Mouse (Mus musculus) cerebellum, adult 9-10 months (tissue): ENCODE results near the gene Anapc11.
A peak's percentile ranks its signal among the peaks of the same experiment; 100 is the strongest.
"Not testable (repeated sequence)": the region's sequence is repeated elsewhere in the genome, so short reads cannot be mapped to it uniquely, and the experiment has no call there.

ENCODE experiments used
- DNase-seq: peaks from one replicate; pipeline ENCODE4 v3.0.0; 2022

The Anapc11 gene

GRCm38 (mm10) chr11:120598283-120598989, at the start of gene Anapc11, which contains the start of gene Alyref:
Gene Anapc11 (plus strand): TSS chr11:120598421.
Gene Alyref (minus strand): TSS chr11:120598365.
- DNase-seq: peak; percentile 89

GRCm38 (mm10) chr11:120548786-120549167, 49.4 kb upstream of the Anapc11 start:
- no peak for DNase-seq

GRCm38 (mm10) chr11:120549168-120549945, 48.9 kb upstream of the Anapc11 start, which contains the start of gene Mcrip1:
Gene Mcrip1 (minus strand): TSS chr11:120549727.
- peak; percentile 89 for DNase-seq

- DNase-seq: peak; percentile 54
Measured at GRCm38 (mm10) chr11:120549986-120550809, 48.0 kb upstream of the Anapc11 start.

- DNase-seq: no peak
Measured at GRCm38 (mm10) chr11:120550810-120551440, 47.3 kb upstream of the Anapc11 start, which contains the start of gene Ppp1r27. Gene Ppp1r27 (minus strand): TSS chr11:120551132.

- DNase-seq: no peak
Measured at GRCm38 (mm10) chr11:120552736-120553135, 45.5 kb upstream of the Anapc11 start.

GRCm38 (mm10) chr11:120554834-120555233, 43.4 kb upstream of the Anapc11 start:
- DNase-seq: no peak

GRCm38 (mm10) chr11:120555260-120555659, 43.0 kb upstream of the Anapc11 start:
- no peak for DNase-seq

GRCm38 (mm10) chr11:120558843-120559242, 39.4 kb upstream of the Anapc11 start:
- DNase-seq: not testable (repeated sequence)

- DNase-seq: no peak
Measured at GRCm38 (mm10) chr11:120560952-120561728, 37.1 kb upstream of the Anapc11 start.

GRCm38 (mm10) chr11:120562949-120563348, 35.3 kb upstream of the Anapc11 start:
- no peak for DNase-seq

- DNase-seq: no peak
Measured at GRCm38 (mm10) chr11:120565114-120565513, 33.1 kb upstream of the Anapc11 start.

- no peak for DNase-seq
Measured at GRCm38 (mm10) chr11:120568324-120568723, 29.9 kb upstream of the Anapc11 start.

GRCm38 (mm10) chr11:120571122-120571521, 27.1 kb upstream of the Anapc11 start:
- peak; percentile 47 for DNase-seq

GRCm38 (mm10) chr11:120571754-120572416, 26.3 kb upstream of the Anapc11 start:
- peak; percentile 64 for DNase-seq

GRCm38 (mm10) chr11:120572417-120572751, 25.8 kb upstream of the Anapc11 start:
- no peak for DNase-seq

GRCm38 (mm10) chr11:120572752-120573584, 25.3 kb upstream of the Anapc11 start, which contains the start of gene P4hb:
Gene P4hb (minus strand): TSS chr11:120573253.
- DNase-seq: peak; percentile 100

- DNase-seq: no peak
Measured at GRCm38 (mm10) chr11:120573585-120574277, 24.5 kb upstream of the Anapc11 start.

- no peak for DNase-seq
Measured at GRCm38 (mm10) chr11:120574278-120574600, 24.0 kb upstream of the Anapc11 start.

- no peak for DNase-seq
Measured at GRCm38 (mm10) chr11:120575046-120575445, 23.2 kb upstream of the Anapc11 start.
